Mouse (Mus musculus): Measurements from ENCODE around the gene Sh3rf1. TPM values are rescaled to one million over a fixed set of nuclear protein-coding genes. Genes with fewer than 3 reads are reported as not detected.
A peak's percentile ranks its signal among the peaks of the same experiment; 100 is the strongest.

The Sh3rf1 gene
- polyA plus RNA-seq, 1 experiment from 2014 or later, result 22.9 TPM

DNA sequence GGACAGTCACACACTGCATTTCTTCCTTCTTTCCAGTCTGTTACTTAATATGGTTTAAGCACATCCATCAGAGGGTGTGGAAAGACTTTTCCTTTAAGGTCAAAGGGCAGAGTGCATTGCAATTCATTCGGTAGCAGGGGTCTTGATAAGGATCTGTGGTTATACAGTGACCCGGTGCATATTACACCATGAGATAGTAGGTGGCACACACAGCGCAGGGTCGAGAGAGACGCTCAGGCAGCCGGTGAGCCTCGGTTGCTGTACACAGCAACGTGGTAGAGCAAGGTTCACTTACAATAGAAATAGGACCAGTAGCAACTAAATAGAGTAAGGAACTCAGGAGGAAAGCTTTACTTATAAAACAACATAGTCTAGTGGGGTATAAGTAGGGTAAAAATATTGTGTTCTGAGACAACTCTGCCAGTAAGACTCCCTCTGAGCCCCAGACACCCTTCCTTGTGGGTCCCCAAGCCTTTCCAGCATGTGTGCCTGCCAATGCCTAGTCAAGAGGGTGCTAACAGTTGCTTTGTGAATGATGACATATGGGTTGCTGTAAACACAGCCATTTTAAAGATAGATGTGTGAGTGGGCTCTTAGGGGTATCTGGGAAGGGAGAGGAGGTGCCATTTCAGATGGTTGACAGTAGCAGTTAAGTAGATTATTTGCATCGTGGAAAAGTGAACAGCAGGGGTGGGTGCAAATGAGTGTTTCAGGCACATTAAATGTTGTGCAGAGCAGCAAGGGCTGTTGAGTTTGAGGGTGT is 13.0 kb downstream of the Sh3rf1 start:
- no peaks in the 10 kb centered on the region for H3K27me3 ChIP-seq
- CTCF ChIA-PET, result no interaction called here
- DNase-seq (ENCODE audit: low read depth, low spot score) (no peak), ATAC-seq (no peak)
- in situ Hi-C loops (cut with MboI; ENCODE audit: low pct_unique_long_range_greater_than_20kb), result no loop called here
- POLR2A ChIA-PET, result interaction anchor here (0.6 kb wide), 1 partner anchor 274 kb away, joined by 3 read pairs; no protein-coding TSS in a partner anchor
- no peak for TF ChIP-seq CTCF (IDR thresholded peaks at IDR 0.05)

DNA sequence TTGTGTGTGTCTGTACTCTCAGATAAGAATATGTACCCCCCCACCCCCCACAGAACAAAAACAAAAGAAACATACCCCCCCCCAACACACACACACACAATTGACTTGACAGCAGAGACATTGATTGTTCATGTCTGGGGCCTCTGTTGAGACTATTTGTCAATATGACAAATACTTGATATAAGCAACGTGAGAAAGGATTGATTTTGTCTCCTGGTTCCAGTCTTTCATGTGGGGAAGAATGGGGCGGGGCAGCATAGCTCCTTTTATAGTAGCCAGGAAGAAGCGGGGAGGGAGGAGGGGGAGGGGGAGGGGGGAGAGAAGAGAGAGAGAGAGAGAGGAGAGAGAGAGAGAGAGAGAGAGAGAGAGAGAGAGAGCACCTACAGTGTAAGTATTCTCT is 15.9 kb downstream of the Sh3rf1 start:
- no peak for TF ChIP-seq CTCF (IDR thresholded peaks at IDR 0.05)
- DNase-seq (ENCODE audit: low read depth, low spot score) (no peak), ATAC-seq (no peak)
- no peaks in the 10 kb centered on the region for H3K27me3 ChIP-seq
- CTCF ChIA-PET, result interaction anchor here (1.0 kb wide), 1 partner anchor 12 kb away, joined by 3 read pairs; no protein-coding TSS in a partner anchor
- POLR2A ChIA-PET, result no interaction called here
- in situ Hi-C loops (cut with MboI; ENCODE audit: low pct_unique_long_range_greater_than_20kb), result no loop called here

DNA sequence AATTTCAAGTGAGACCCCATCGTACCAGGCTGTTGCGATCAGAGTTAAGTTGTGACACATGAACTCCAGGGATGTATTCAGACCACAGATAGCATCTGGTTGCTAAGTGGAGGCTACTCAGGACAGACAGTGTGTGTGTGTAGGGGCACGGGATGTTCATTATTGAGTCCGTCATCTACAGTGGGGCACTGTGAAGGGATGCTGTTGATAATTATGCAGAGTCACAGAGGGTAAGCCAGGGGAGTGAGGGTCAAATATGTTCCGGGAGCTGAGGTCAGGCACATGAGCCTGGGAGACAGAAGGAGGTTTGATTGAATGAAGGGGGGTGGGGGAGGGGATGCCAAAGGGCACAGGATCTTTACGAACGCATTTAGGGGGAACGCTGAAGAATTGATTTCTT is 17.6 kb downstream of the Sh3rf1 start:
- ATAC-seq (no peak), DNase-seq (ENCODE audit: low read depth, low spot score) (no peak)
- in situ Hi-C loops (cut with MboI; ENCODE audit: low pct_unique_long_range_greater_than_20kb), result no loop called here
- ChIA-PET POLR2A (no interaction called here), CTCF (no interaction called here)
- H3K27me3 ChIP-seq, result no peaks in the 10 kb centered on the region
- no peak for TF ChIP-seq CTCF (IDR thresholded peaks at IDR 0.05)

DNA sequence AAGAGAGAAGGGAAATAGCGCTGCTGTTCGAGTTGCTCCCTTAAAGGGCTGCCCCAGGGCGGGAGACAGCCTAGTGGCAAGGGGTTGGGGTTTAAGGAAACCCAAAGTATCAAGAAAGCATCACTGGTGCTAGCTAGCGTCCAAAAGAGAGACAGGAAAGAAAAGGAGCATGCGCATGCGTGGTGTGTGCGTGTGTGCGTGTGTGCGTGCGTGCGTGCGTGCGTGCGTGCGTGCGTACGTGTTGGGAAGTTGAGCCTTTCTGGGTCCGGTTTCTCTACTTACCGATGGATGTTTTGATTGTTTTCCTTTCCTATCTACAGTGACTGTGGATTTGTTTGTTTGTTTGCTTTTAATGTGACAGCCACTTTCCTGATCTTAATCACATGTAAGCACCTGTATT is 19.2 kb downstream of the Sh3rf1 start:
- in situ Hi-C loops (cut with MboI; ENCODE audit: low pct_unique_long_range_greater_than_20kb), result no loop called here
- ATAC-seq (no peak), DNase-seq (ENCODE audit: low read depth, low spot score) (no peak)
- H3K27me3 ChIP-seq, result no peaks in the 10 kb centered on the region
- CTCF ChIA-PET, result interaction anchor here (1.1 kb wide), 1 partner anchor 10 kb away, joined by 3 read pairs; no protein-coding TSS in a partner anchor
- POLR2A ChIA-PET, result no interaction called here
- no peak for TF ChIP-seq CTCF (IDR thresholded peaks at IDR 0.05)

DNA sequence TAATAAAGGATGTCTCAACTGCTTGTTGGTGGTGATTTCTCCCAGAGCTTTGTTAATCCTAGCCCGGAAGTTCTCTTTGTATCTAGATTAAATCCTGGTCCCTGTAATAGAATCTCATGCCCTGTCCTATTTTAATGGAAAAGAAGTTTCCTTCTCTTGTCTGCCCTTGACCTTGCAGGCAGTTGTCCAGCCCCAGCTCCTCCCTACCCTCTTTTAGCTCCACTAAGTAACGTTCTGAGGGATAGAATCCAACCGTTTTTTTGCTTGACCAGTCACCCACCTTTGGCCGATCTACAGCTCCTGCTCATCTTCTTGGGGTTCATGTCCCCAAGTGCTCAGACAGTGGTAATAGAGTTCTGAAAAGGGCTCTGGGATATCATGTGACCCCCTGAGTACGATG is 19.8 kb downstream of the Sh3rf1 start:
- H3K27me3 ChIP-seq, result no peaks in the 10 kb centered on the region
- POLR2A ChIA-PET, result no interaction called here
- CTCF ChIA-PET, result interaction anchor here (1.0 to 1.1 kb wide), 2 partner anchors 11 to 17 kb away, joined by 3 read pairs; no protein-coding TSS in a partner anchor
- TF ChIP-seq CTCF (IDR thresholded peaks at IDR 0.05), result no peak
- in situ Hi-C loops (cut with MboI; ENCODE audit: low pct_unique_long_range_greater_than_20kb), result no loop called here
- ATAC-seq (no peak), DNase-seq (ENCODE audit: low read depth, low spot score) (no peak)

DNA sequence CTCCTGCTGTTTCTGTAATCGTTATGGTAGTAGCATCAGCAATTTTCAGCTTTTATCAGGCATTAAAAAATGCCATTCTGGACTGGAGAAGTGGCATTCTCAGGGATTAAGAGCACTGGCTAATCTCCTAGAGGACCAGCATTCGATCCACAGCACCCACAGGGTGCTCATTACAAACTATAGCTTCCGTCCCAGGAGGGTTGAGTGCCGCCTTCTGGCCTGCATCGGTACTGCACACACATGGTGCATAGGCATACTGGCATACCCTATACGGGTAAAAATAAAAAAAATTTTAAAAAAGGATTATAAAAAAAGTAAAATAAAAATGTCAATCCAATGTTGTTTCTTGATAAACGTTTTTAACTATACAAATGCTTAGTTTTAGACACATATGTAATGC is 20.5 kb downstream of the Sh3rf1 start:
- POLR2A ChIA-PET, result no interaction called here
- H3K27me3 ChIP-seq, result no peaks in the 10 kb centered on the region
- in situ Hi-C loops (cut with MboI; ENCODE audit: low pct_unique_long_range_greater_than_20kb), result no loop called here
- DNase-seq (ENCODE audit: low read depth, low spot score) (no peak), ATAC-seq (no peak)
- peak; percentile 33 for TF ChIP-seq CTCF (IDR thresholded peaks at IDR 0.05)
- CTCF ChIA-PET, result interaction anchor here (1.0 to 1.1 kb wide), 2 partner anchors 12 to 16 kb away, joined by 3 read pairs; no protein-coding TSS in a partner anchor

DNA sequence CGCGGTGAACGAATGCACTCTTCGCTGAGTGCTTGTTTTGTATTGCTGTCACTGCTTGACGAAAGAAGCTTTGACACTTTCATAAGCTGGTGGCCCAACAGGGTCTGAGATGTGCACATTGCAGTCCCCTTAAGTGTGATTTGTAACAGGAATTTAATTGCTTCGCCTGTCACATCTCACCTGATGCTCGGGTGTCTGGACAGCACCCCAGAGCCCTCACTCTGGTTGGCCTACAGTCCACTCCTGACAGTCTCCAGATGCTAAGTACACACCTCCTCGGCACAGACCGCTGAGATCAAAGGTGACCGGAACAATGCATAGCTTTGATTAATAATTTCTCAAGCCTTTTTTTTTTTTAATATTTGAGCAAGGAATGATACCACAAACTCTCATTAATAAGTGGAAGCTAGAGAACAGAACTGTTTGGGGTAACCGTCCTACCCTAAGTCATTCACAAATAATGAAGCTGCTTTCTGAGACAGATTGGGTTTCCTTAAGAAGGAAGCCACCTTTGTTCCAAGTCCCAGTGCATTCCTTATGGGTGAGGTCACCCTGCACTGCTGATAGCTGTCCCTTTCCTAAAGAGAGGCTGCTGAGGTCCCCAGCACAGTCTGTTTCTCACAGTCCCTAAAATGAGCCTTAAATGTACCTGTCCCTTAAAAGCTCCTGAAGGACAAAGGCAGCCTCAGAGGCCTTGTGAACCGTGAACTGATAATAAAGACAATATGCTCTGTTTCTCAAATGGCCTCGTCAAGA is 23.8 kb downstream of the Sh3rf1 start:
- DNase-seq (ENCODE audit: low read depth, low spot score), result no peak
- in situ Hi-C loops (cut with MboI; ENCODE audit: low pct_unique_long_range_greater_than_20kb), result no loop called here
- no peak for TF ChIP-seq CTCF (IDR thresholded peaks at IDR 0.05)
- POLR2A ChIA-PET, result interaction anchor here (0.7 to 1.5 kb wide), 2 partner anchors 11 to 13 kb away, joined by 3 to 8 read pairs; no protein-coding TSS in a partner anchor
- ATAC-seq, result peak; percentile 86
- no peaks in the 10 kb centered on the region for H3K27me3 ChIP-seq
- CTCF ChIA-PET, result interaction anchor here (0.9 to 1.5 kb wide), 4 partner anchors 15 to 62 kb away, joined by 3 to 5 read pairs (median 4); no protein-coding TSS in a partner anchor

DNA sequence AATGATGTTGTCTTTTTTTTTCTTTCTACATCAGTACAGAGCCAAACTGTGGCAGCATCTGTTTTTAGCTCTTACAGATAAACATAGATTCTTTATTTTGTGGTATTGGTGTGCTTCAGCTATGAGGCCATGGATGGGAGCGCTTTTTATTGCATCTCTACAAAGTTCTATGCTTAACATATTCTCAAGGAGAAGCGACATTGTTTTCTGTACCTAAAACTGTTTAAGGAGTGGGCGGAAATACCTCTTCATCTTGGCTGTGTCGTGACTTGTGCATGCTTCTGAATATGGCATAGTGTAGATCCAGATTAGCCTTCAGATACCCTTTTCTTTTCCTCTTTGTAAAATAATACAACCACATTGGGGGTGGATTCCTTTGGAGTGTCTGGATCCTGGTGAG is 25.8 kb downstream of the Sh3rf1 start:
- no peaks in the 10 kb centered on the region for H3K27me3 ChIP-seq
- no peak for TF ChIP-seq CTCF (IDR thresholded peaks at IDR 0.05)
- DNase-seq (ENCODE audit: low read depth, low spot score) (no peak), ATAC-seq (no peak)
- ChIA-PET CTCF (interaction anchor here (1.4 kb wide), 1 partner anchor 15 kb away, joined by 4 read pairs; no protein-coding TSS in a partner anchor), POLR2A (no interaction called here)
- in situ Hi-C loops (cut with MboI; ENCODE audit: low pct_unique_long_range_greater_than_20kb), result no loop called here

DNA sequence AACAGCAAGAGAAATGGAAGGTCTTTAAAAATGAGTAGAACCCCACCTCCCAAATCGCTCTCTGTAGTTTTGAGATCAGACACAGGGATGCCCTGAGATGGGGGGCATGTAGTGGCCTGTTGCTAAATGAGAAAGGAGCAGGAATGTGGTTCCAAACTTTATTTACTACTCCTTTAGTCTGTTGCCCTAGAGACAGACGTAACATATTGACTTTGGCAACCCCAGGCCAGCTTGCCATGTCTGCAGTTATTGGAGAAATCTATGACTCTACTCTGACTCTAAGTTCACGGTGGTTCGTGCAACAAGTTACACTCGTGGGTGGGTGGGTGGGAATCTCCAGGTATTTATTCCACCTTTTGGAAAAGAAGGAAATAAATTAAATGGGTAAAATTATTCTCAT is 30.5 kb downstream of the Sh3rf1 start:
- in situ Hi-C loops (cut with MboI; ENCODE audit: low pct_unique_long_range_greater_than_20kb), result no loop called here
- CTCF ChIA-PET, result no interaction called here
- ATAC-seq (no peak), DNase-seq (ENCODE audit: low read depth, low spot score) (no peak)
- no peaks in the 10 kb centered on the region for H3K27me3 ChIP-seq
- no peak for TF ChIP-seq CTCF (IDR thresholded peaks at IDR 0.05)
- POLR2A ChIA-PET, result no interaction called here

DNA sequence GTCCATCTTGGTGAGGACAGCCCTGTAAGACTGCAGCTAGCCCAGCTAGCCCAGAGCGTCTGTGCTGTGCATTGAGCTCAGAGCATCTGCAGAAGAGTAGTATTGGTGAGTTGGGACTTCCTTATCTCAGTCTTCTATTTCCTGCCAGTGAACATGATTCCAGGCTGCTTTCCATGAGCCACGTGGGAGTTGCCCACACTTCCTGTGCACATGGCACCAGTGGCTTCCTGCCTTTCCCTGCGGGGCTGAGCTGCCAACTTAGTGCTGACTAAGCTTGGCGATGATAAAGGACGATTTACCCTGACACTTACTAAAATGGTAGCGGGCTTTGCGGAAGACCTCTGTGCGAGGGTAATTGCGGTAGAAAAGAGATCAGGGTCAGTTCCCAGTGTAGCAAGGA is 35.2 kb downstream of the Sh3rf1 start:
- TF ChIP-seq CTCF (IDR thresholded peaks at IDR 0.05), result no peak
- in situ Hi-C loops (cut with MboI; ENCODE audit: low pct_unique_long_range_greater_than_20kb), result no loop called here
- CTCF ChIA-PET, result no interaction called here
- ATAC-seq (no peak), DNase-seq (ENCODE audit: low read depth, low spot score) (no peak)
- H3K27me3 ChIP-seq, result no peaks in the 10 kb centered on the region
- POLR2A ChIA-PET, result interaction anchor here (0.5 to 1.0 kb wide), 3 partner anchors 12 to 37 kb away, joined by 3 to 6 read pairs (median 5); no protein-coding TSS in a partner anchor

DNA sequence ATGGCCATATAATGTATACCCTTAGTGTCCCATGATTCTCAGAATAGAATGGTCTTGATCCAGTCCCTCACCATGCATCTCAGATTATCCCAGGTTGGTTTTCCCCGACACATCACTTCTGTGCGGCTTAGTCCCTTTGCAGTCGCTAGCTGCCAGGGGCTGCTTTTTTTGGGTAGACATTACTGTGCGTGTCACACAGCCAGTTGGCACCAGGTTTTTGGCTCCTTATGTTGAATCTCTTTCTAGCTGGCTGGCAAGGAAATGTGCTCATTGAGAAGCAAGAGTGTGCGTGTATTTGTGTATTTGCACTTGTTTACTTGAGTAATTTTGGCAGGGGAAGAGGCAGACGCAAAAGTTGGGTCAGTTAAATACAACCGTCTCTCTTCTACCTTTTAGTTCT is 35.9 kb downstream of the Sh3rf1 start:
- TF ChIP-seq CTCF (IDR thresholded peaks at IDR 0.05), result no peak
- POLR2A ChIA-PET, result interaction anchor here (0.7 to 1.8 kb wide), 3 partner anchors 12 to 189 kb away, joined by 4 to 8 read pairs (median 7); no protein-coding TSS in a partner anchor
- CTCF ChIA-PET, result interaction anchor here (1.1 kb wide), 1 partner anchor 16 kb away, joined by 3 read pairs; no protein-coding TSS in a partner anchor
- H3K27me3 ChIP-seq, result no peaks in the 10 kb centered on the region
- ATAC-seq (no peak), DNase-seq (ENCODE audit: low read depth, low spot score) (no peak)
- in situ Hi-C loops (cut with MboI; ENCODE audit: low pct_unique_long_range_greater_than_20kb), result no loop called here
